Mouse (Mus musculus): ENCODE measurements at regions not wholly inside any gene's neighbourhood (a gene's known extent, or its start where the extent isn't known, plus 50 kb on each side); places are given as distances from the start of the nearest gene placed in this dataset.

DNA sequence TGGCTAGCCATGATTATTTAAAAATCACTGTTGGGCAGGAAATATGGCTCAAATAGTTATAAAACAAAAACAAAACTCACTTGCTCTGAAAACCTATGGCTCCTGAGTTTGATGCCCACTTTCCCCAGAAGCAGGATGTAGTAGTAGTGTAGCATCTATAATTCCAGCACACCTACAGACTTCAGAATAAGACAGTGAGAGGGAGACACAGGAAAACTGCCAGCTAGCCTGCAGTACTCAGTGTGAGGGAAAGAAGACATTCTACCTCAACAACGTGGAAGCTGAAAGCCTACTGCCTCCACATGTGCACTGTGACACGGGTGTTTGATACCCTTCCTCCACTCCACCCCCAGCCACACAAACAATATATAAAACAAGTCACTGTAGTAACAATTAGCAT is 68.9 kb upstream of the Fam216b start:
- TF ChIP-seq CTCF (IDR thresholded peaks at IDR 0.05; ENCODE audit: extremely low read depth, insufficient read depth, low read length) (no peak), POLR2A (IDR thresholded peaks at IDR 0.05; ENCODE audit: extremely low read depth, insufficient read depth, low read length) (no peak)
